Mouse (Mus musculus) embryonic fibroblast, embryonic 13.5 days (primary cell): Measurements from ENCODE around the gene Mrgpra6.

Experiments
- CTCF ChIP-seq: IDR thresholded peaks from 2 replicates; pipeline ENCODE4 v1.5.1; 2011; ENCODE audit warnings: mild to moderate bottlenecking, control low read depth, low read length, moderate library complexity, borderline replicate concordance; ENCODE audit not compliant: insufficient read depth
- POLR2A ChIP-seq: IDR thresholded peaks from 2 replicates; pipeline ENCODE4 v1.6.1; 2011; ENCODE audit warnings: low read depth, mild to moderate bottlenecking, control low read depth, low read length, moderate library complexity

- TF ChIP-seq CTCF, result no peak
- TF ChIP-seq POLR2A, result no peak
Measured at GRCm38 (mm10) chr7:47204830-47205229, at the start of gene Mrgpra6.
